Mouse (Mus musculus): ENCODE measurements around the gene Katnal1.

GRCm38 (mm10) chr5:148869583-148869982 lies 59.5 kb downstream of the Katnal1 start:
- TF ChIP-seq POLR2A (IDR thresholded peaks at IDR 0.05; ENCODE audit: control insufficient read depth, extremely low read depth, insufficient read depth, low read length, poor library complexity) (no peak), CTCF (IDR thresholded peaks at IDR 0.05; ENCODE audit: borderline replicate concordance, control insufficient read depth, extremely low read depth, insufficient read depth, low read length, poor library complexity) (no peak)
